Mouse (Mus musculus): ENCODE measurements around the gene Tmem189. TPM values are rescaled to one million over a fixed set of nuclear protein-coding genes. Genes with fewer than 3 reads are reported as not detected.
A peak's percentile ranks its signal among the peaks of the same experiment; 100 is the strongest.

Tmem189 gene
- total RNA-seq, 2 experiments from 2014 or later: 31.2 to 33.5 TPM

DNA sequence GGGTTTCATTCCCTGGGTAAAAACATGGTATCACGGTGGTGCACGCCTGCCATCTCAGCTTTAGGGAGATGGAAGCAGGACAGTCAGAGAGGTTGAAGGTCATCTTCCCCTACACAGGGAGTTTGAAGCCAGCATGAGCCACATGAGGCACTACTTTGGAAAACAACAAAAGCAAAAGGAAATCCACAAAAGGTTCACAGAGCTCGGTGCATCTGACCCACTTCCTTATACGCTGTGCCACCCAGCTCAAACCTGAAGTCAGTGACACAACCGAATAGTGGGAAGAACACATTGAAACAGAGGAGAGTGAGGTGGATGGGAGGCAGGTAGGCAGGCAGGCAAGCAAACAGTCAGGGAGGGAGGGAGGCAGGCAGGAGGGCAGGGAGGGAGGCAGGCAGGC, 11.8 kb upstream of the Tmem189 start:
- DNase-seq: no peak

DNA sequence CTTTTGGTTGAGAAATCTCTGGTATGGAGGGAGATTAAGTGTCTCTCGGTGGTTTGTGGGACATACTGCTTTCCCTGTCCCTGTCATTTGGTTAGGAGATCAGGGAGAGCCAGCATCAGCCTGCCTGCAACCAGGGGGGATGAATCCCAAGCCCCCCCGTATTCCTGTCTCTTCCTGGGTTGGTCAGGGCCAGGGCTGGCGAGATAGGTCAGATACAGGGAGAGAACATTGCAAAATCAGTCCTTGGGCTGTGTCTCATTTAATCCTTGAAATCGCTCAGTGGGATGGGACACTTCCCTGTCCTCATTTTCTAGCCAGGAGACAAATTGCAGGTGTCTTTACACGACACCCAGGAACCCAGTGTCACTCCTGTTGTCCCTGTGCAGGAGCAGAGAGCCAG, 10.4 kb upstream of the Tmem189 start:
- peak; percentile 46 for DNase-seq

DNA sequence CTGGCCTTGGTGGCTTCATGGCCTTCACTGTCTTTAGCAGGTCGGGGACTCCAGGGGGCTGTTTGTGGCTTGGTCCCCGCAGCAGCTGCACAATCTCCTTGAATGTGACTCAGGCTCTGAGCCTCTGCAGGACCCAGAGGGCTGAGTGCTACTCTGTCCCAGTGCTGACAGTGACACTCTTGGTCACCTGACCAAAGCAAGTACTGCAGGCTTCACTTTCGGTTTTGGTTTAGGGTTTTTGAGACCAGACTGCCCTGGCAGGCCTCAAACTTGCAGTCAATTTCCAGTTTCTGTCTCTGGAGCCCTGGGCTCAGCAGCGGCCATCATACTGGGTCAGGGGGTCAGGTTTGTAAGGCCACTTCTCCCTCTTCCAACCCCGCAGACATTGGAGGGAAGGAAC, 8.3 kb upstream of the Tmem189 start:
- DNase-seq: peak; percentile 81

DNA sequence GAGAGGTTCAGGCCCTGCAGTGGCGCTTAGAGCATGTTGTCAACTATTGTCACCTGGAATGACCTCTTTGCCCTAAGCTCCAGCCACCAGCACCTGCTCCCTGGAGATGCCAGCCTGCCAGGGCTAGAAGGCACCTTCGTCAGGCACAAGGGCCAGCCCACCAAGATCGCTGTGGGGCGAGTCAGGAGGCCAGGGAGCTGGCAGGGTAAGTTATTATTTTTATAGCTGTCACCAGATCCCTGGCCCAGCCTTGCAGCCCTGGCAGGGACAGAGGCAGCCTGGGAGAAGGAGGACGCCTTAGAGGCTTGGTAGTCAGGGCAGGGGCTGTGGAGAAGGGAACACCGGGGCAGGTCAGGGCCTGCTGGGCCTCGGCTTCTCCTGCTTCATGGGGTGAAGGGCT, 6.5 kb upstream of the Tmem189 start:
- peak; percentile 80 for DNase-seq

DNA sequence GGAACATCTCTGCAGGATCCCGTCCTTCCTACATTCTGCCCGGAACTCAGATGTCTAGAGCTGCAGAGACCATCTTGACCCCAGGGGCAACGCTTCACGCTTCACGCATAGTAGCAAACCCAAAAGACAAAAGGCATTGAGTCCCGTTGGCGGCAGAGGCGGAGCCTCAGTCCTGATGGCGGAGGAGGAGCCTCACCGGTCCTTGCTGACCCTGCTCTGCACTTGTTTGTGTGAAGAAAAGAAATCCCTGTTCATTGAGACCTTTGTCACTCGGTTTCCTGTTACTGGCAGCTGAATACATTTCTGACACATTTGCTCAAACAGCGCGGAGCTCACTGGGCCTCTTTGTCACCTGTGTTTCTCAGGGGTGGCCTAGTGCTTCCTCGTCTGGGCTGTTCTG, 5.9 kb upstream of the Tmem189 start:
- no peak for DNase-seq

DNA sequence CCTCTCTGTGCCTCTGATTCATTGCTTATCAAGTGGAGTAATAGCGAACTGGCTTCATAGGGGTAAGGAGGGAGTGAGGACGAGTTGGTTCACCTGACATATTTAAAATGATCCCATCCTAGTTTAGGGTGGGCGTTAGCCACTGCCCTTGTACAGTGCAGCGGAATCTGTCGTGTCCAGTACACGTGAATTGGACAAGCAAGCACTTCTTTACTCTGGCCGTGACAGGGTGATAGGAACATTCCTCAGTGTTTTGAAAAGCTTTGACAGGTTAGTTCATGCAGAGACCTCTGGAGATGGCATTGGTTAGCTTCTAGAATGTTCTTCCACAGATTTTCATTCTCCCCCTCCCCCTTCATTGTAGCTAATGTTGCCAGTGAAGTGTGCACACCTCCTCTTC, 5.3 kb upstream of the Tmem189 start:
- DNase-seq: no peak

DNA sequence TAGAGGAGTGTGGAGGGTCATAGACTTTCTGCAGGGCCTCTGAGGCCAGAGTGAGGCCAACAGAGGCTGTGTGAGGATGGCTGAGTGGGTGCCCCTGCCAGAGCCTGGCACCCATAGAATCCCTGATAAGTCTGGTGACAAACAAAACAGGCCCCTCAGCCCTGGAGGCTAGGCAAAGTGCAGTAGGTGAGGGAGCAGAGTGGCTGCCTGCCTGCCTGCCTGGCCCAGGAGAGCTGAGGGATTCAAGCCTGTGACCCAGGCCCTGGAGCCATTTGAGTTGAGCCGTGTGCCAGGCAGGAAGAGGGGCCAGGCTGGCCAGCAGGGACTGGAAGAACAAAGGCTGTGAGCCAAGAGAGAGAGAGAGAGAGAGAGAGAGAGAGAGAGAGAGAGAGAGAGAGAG, 4.6 kb upstream of the Tmem189 start:
- DNase-seq: peak; percentile 75

DNA sequence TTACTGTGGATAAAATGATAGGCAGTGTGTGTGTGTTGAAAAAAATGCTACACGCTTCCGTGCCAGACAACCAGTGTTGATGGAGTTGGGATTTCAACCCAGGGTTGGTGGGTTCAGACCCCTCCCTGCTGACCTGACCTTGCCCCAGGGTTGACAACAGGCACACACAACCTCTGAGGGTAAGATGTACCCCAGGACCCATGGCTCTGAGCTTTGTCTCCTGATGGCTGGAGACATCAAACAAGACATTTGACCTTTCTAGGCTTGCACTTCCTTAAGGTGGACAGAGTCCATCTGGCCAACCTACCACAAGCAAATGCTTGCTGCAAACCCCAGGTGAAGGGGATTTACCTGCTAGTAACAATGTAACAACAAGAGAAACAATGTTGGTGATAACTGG, 3.9 kb upstream of the Tmem189 start:
- no peak for DNase-seq

DNA sequence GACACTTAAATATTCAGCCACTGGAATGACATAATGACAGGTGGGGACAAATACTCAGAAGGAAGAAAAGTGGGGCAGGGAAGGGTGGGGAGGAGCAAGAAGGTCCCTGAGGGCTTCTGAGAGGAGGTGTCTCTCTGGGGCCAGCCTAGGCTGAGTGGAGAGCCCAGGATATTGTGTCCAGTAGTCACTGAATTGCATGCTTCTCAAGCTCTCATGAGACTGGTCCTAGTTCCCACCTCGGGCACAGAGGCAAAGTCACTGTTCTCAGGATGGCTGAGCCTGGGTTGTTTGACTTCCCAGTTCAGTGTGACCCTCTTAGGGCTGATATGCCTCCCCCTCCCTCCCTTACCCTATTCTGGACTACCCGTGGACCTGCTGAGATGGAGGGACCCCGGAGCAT, 3.2 kb upstream of the Tmem189 start:
- DNase-seq: peak; percentile 57

DNA sequence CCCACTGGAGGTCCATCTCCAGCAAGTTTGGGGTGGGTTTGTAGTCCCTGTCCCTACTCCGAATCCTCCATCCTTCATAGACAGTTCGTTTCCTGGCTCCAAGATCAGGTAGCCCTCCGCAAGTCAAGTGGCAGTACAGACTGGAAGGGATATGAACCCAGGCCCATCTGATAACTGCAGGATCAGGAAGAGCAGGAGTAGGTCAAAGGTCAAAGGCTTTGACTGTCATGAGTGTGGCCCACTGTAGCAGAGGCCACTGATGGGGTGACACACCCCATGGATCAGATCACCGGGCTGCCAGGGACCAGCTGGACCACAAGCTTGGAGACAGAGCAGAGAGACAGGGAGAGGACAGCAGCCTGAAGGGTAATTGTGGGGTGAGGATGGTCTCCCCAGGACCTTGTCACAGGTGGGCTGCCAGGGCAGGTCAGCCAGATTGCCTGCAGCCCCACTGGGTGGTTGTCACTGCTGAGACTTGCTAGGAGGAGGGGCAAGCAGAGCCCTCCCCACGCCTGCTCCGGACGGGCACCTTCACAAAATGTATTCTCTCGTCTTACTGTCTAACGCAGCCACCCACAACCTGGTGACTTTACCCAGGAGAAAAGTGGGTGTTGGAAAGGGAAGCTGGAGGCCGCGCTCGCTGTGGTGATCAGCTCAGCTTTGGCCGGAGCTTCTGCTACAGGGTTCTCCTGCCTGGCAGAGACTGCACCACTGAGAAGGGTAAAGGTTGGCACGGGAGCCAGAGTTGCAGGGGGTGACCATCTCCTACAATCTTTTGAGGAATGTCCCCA, 2.4 kb upstream of the Tmem189 start:
- no peak for DNase-seq

DNA sequence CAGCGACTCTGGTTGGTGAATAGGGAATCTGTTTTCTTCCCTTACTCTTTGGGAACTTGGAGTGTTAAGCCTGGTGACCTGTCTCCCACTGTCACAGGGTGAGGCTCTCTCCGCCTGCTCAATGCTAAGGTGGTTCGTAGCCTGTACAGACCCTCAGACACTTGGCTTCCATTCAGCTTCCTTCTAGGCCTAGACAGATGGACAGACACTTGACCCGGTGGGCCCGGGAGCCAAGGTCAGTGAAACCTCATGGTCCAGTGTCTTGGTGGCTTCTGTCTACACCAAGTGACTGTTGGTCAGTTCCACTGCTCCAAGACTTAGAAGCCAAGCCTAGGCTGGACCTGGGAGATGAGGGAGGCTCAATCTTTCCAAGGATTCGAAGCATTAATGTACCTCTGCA, 1.8 kb upstream of the Tmem189 start:
- DNase-seq: no peak

DNA sequence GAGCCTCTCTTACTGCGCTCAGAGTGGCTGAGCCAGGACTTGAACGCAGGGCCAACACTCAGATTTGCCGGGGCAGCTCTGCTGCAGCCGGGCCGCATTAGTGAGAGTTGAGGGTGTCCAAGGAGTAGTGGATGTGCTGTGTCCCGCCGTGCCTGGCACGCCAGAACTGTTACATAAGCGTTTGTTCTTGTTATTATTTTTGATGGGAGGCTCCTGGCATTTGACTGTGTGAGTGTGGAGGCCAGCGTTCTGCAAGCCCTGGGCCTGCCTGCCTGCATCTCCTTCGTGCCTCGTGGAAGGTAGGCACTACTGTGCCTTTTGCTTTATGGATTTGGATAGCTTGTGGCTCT, 1.3 kb upstream of the Tmem189 start:
- no peak for DNase-seq

DNA sequence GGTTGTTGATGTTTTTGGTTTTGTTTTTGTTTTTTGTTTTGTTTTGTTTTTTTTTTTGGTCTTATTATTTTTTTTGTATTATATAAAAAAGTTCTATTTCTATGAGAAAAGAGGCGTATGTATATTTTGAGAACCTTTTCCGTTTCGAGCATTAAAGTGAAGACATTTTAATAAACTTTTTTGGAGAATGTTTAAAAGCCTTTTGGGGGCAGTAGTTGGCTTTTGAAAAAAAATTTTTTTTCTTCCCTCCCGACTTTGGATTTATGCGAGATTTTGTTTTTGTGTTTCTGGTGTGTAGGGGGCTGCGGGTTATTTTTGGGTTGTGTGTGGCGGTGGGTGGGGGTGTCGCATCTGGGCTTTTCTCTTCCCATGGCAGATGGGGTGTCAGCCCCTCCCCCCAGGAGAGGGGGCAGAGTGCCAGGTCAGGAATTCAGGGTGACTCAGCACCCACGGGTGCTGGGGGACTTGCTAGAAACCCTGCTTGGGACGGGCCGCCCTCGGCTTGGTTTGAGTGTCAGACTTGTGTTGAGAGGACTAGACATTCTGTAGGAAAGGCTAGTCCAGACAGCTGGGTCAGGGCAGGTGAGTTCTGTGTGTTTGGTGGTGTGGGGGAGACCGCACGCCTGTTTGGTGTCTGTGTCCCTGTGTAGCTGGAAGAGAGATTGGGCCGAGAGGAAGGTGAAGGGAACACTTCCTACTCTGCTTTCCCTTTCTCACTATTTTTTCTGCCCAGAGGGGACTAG, 768 bp upstream of the Tmem189 start:
- peak; percentile 82 for DNase-seq

DNA sequence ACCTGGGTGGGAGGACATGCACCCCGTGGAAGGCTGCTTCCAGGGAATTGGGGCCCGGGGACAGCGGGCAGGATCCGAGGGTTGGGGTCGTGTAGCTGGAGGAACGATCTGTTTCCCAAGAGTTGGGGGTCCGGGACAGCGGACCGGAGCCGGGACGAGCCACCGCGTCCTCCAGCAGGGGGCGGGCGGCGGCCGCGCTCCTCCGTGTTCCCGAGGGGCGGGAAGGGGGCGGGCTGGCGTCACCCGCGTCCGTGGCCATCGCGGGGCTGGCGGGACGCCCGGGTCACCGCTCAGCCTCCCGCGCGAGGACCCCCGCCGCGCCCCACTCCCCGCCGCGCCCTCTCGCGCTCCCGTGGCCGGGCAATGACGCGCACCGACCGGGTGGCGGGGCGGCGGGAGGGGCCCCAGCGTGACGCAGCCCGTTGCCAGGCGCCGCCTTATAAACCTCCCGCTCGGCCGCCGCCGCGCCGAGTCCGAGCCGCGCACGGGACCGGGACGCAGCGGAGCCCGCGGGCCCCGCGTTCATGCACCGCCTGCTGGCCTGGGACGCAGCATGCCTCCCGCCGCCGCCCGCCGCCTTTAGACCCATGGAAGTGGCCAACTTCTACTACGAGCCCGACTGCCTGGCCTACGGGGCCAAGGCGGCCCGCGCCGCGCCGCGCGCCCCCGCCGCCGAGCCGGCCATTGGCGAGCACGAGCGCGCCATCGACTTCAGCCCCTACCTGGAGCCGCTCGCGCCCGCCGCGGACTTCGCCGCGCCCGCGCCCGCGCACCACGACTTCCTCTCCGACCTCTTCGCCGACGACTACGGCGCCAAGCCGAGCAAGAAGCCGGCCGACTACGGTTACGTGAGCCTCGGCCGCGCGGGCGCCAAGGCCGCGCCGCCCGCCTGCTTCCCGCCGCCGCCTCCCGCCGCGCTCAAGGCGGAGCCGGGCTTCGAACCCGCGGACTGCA, 847 bp downstream of the Tmem189 start, which contains the start of gene Cebpb:
Gene Cebpb (plus strand): TSS at position 418 of the 954 bp plus-strand sequence.
- peak; percentile 97 for DNase-seq

DNA sequence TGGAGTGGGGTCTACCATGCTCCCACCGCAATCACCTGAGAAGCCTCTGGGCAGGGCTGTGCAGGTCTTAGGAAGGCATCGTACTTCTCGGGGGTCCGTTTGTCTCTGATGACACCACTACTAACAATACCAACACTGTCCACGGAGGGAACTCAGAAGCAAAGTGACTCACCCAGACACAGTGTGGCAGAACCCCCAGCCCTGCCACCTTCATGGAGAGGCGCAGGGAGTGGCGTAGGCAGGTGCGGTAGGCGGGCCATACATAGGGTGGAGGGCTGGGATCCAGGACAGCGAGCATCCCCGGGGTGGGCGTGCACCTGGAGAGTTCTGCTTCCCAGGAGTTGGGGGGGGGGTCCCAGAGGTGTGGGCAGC, 1.5 kb downstream of the Tmem189 start:
- peak; percentile 75 for DNase-seq

DNA sequence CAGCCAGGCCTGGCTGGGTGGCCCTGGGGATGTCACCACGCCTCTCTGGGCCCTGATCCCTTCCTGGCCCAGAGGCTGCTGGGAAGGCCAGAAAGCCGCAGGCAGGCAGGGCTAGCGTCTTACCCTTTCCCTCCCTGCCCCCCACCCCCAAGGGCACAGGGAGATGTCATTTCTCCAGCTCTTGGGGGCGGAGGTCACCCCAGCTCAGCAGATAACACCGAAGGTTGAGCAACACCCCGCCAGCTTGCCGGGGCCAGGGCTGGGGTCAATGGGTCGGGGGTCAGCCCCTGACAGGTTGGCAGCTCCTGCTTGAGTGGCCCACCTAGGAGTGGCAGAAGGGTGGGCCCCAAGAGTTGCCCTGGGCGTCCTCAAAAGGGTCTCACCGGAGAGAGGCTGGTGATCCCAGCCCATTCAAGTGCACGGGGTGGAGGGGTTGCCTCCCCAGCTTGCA, 1.9 kb downstream of the Tmem189 start:
- peak; percentile 90 for DNase-seq

DNA sequence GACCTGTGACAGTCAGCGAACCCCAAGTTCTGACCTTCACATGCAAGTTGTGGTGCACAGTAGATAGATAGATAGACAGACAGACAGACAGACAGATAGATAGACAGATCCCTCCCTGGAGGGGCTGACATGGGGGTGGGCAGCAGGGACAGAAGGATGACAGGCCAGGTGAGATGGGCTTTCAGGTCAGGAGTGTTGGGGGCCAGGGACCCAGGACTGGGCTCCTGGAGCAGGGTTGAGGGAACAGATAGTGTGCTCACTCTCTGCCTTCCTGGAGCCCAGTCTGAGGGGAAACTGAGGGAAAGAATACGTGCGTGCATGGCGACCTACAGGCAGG, 2.4 kb downstream of the Tmem189 start:
- DNase-seq: no peak

DNA sequence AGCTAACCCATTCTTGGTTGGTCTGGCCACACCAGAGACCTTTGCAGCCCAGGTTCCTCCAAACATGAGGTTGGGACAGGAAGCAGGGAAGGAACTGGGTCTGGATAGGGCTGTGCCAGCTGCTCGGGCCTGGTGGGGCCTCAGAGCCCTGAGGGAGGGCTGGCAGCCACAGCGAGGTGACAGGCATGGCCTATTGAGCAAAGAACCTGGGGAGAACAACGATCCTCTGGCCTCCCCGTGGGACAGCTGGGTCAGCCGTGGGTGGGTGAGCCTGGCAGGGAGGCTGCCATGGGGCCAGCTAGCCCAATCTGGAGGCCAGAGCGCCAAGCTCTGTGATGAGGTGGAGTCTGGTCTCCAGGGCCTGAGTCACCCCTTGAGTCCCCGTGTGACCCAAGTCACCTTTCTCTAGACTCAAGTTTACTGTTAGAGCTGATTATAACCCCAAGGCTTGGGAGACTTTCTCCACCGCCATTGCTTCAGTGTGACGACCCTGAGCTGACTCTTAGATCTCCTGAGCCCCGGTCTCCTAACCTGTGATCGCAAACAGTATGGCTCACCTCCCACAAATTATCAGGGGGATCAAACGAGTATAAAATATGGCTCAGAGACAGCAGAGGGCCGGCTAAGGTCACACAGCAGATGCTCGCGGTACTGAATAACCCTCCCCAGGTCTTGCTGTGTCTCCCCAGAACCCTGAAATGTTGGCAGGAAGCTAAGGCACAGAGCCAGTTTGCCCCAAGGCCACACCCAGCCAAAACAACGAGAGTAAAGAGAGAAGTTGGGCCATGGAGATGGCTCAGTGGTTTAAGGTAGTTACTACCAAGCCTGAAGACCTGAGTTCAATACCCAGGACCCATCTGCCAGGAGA, 3.0 kb downstream of the Tmem189 start:
- DNase-seq: peak; percentile 75

DNA sequence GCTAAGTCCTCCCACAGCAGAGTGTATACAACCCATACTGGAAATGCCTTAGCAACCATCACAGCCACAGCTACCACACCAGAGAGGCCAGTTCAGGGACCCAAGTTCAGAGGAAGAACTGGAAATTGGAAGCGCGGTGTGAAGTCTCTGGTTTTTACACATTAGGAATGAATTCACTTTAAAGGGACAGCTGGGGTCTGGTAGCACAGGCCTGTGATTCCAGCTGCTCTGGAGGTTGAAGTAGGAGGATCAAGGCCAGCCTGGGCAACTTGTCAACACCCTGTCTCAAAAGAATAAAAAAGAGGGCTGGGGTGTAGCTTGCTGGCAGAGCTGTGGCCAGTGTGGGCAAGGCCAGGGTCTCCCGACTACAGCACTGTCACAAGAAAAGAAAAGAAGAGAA, 3.8 kb downstream of the Tmem189 start:
- peak; percentile 60 for DNase-seq

DNA sequence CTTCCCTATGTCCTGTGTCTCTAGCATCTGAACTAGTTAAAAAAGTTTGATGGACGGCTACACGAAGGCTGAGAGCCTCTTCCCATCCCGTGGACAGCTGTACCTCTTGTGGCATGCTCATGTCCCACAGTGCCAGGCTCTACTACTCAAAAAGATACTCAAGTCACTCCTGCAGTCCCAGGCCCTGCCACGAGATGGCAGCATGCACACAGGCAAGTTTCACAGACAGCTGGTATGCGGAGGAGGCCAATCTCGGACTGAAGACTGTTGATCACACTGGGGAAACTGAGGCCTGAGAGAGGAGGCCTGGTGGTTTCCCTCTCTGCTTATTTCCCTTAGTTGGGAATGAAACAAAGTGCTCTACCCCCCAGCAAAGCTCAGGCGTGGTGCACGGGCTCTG, 4.5 kb downstream of the Tmem189 start:
- peak; percentile 98 for DNase-seq

DNA sequence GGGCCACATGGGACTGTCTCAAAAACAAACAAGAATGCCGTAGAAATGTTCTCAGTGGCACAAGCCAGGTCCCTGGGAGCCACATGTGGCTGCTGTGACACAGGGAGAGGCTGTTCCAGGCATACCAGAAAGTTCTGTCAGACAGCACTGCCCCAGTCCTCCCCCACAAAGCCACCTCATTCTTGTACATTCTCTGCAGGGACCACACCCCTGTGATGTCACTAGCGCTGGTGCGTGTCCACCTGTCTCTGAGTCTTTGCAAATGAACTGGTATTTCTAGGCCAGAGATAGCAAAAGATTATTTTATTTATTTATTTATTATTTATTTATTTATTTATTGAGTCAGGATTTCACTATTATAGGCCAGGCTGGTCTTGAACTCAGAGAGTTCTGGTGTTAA, 5.9 kb downstream of the Tmem189 start:
- DNase-seq: no peak

DNA sequence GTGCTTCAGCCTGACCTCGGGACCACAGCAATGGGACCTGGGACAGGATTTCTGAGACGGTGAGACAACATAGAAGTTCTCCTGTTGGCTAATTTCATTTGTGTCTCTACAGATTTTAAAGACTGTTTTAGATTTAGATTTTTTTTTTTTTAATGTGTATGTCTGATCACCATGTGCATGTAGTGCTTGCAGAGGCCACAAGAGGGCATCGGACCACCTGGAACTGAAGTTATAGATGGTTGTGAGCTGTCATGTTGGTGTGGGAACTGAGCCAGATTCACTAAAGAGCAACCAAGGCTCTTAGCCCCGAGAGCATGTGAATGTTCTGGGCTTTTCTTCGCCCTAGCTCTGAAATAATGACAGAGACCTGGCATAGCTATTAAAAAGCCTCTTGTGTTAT, 9.0 kb downstream of the Tmem189 start:
- peak; percentile 80 for DNase-seq

Data from adrenal gland, postnatal 10 days (tissue).